Mouse (Mus musculus) spleen, adult 2 months (tissue): Measurements from ENCODE around the gene Apba1.

Experiments used
- CTCF ChIP-seq: fragments of 200-500 bp; IDR thresholded peaks from 2 replicates; pipeline ENCODE4 v1.5.1; 2011; ENCODE audit warnings: mild to moderate bottlenecking, inconsistent platforms; ENCODE audit not compliant: insufficient read depth, insufficient read length, insufficient replicate concordance; ENCODE audit errors: extremely low read depth
- POLR2A ChIP-seq: fragments of 200-500 bp; IDR thresholded peaks from 2 replicates; pipeline ENCODE4 v1.6.1; 2011; ENCODE audit warnings: low read depth, low read length, inconsistent platforms

DNA sequence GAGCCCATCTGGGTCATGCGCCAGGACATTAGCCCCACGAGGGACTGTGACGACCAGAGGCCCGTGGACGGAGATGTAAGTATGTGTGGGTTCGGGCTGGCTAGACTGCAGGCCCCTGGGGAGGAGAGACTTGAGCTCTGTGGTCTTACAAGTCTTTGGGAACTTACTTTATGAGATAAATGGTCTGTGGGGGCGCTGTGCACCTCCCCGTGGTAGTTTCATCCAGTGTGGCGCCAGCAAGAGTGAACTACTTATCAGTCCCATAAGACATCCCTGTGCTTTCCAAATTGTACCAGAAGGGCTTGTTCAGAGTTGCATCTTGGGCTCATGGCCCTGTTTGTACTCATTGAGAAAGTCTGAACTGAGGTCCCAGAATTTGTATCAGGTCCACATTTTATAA lies 135.3 kb downstream of the Apba1 start:
- TF ChIP-seq CTCF: no peak
- no peak for TF ChIP-seq POLR2A
